Mouse (Mus musculus) E14TG2a.4 (cell line): ENCODE measurements at regions not wholly inside any gene's neighbourhood (a gene's known extent, or its start where the extent isn't known, plus 50 kb on each side); places are given as distances from the start of the nearest gene placed in this dataset.

Experiments
- CTCF ChIP-seq: conservative IDR thresholded peaks from 2 replicates; pipeline ENCODE4 v1.5.1; 2014; ENCODE audit warnings: low read length
- NANOG ChIP-seq: IDR thresholded peaks from 2 replicates; pipeline ENCODE4 v1.6.1; 2014; ENCODE audit warnings: borderline replicate concordance, low read length, mixed read lengths
- POU5F1 ChIP-seq: IDR thresholded peaks from 2 replicates; pipeline ENCODE4 v1.6.1; 2014; ENCODE audit warnings: low read length, borderline replicate concordance

- TF ChIP-seq CTCF (no peak), NANOG (no peak), POU5F1 (no peak)
Measured at GRCm38 (mm10) chr3:58058134-58058533, 210.3 kb upstream of the Pfn2 start.
